Mouse (Mus musculus) T-helper 1 cell (primary cell): Measurements from ENCODE around the gene Gja6.

Experiments
- in situ Hi-C: fragments of 300-600 bp; cut with MboI, MseI; formaldehyde crosslinking; loops from one replicate; pipeline ENCODE4 v1.15.1; 2025; ENCODE audit warnings: high pct_unique_total_duplicates

Gene Gja6

GRCm38 (mm10) chrX:160906952-160907351 is at the start of gene Gja6:
Gene Gja6, minus strand, starts transcription at chrX:160907052.
- in situ Hi-C loops, result no loop called here

DNA sequence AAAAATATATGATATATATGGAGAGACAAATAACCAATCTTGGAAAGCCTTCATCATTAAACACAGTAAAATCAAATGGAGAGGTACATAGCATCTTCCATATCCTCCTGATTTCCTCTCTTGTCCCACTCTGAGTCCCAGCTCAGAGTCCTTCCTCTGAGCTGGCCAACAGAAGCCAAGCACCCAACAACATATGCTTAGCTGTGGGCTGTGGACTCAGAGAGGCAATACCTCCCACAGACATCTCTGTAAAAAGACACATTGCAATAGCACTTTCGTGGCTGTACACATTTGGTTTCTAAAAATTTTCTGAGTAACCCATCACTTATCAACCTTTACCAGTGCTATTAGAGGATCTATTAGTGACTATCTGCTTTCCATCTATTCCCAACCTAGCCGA is 42.7 kb upstream of the Gja6 start:
- in situ Hi-C loops, result no loop called here

DNA sequence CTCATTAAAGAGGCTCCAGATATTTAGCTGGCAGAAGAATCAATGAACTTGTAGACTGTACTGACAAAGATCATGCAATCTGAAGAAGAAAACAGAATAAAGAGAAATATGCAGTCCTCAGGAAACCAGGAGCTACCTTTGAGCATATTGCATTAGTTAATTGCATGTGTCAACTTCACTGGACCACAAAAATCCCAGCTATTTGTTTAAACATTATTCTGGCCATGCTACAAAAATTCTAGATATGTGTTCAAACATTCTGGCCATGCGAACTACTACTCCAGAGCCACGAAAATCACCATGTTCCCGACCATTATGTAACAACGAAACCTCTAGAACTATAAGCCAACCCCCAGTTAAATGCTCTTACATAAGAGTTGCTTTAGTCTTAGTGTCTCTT is 37.9 kb upstream of the Gja6 start:
- in situ Hi-C loops, result no loop called here

DNA sequence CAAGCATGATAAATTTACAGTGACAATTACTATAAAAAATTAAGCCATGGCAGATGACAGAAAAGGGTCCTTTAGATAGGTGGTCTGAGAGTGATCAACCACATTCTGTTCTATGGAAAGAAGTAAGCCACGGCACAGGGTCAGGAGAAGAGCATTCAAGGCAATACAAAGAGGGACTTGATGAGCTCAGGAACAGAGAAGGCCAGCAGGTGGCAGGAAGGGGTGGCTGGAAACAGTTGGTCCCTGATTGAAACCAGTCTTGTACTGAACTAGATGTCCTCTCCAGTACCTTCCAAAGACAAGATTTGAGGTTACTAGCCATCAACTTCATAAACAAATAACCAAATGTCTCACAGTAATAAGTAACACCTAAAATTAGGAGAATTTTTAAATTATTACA is 28.7 kb upstream of the Gja6 start:
- in situ Hi-C loops, result loop anchor here (10.0 kb wide), 1 partner anchor 1739 kb away; no protein-coding TSS in a partner anchor

GRCm38 (mm10) chrX:160930656-160931055 is 23.8 kb upstream of the Gja6 start:
- in situ Hi-C loops, result loop anchor here (5.0 to 10.0 kb wide), 2 partner anchors 102 to 1744 kb away; no protein-coding TSS in a partner anchor

DNA sequence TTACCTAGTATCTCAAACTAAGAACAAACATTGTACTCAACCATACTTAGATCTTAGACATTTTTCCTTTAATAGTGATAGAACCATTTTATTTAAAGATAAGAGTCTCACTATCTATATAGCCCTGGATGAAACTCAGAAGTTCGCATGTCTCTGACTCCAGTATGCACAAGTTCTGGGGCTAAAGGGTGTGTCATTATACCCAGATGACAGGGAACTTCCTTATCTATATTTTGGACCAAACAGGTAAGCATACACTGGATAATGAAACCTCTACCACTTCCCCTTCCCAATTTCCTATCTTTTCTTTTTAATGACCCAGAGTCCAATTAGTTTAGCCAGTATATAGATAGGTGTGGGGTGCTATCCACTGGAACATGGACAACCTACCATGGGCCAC is 22.0 kb upstream of the Gja6 start:
- in situ Hi-C loops, result no loop called here

- in situ Hi-C loops, result no loop called here
These were observed 12.3 kb upstream of the Gja6 start for GRCm38 (mm10) chrX:160919022-160919637.

- in situ Hi-C loops, result no loop called here
These were observed 375 bp downstream of the Gja6 start for GRCm38 (mm10) chrX:160906477-160906876.

GRCm38 (mm10) chrX:160905913-160906312 is 939 bp downstream of the Gja6 start:
- in situ Hi-C loops, result no loop called here

DNA sequence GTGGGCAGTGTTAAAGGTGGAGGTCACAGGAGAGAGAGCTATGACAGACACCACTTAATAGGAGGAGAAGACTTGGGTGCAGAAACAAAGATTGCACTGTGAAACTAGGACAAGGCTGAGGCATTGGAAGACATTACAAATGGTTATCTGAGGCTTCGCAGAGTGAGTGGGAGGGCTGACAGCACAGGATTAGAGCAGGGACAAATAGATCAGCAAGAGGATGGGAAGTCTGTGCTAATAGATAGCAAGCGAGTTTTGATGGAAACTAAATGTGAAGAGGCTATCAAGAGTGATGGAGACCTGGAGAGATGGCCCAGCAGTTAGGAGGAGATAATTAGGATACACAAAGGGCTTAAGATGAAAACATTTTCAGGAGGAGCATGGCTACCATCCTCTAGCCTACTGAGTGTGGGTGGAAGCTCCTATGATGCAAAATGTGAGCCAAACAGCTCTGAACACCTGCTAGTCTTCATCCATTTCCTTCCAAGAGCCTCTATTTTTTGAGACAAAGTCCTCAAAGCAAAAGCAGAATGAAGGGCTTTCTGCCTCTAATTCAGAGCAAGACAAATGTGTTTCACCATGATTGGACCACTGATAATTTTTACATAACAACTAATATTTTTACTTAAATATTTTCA is 1.7 kb downstream of the Gja6 start:
- in situ Hi-C loops, result no loop called here

DNA sequence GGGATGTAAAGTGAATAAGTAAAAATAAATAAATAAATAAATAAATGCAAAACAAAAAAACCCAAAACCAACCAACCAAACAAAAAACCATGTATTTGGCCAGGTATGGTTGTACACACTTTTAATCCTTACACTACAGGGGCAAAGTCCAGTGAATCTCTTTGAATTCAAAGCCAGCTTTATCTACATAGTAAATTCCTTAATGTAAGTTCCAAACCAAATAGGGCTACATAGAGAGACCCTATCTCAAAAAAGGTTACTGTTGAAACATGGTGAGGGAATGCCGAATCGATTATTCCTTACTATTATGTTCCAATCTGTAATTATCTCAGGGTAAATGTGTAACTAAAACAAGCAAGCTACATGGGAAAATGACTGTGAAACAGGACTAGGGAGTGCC is 5.7 kb downstream of the Gja6 start:
- in situ Hi-C loops, result no loop called here

GRCm38 (mm10) chrX:160892077-160892476 is 14.8 kb downstream of the Gja6 start:
- in situ Hi-C loops, result no loop called here

- in situ Hi-C loops, result no loop called here
These were observed 20.6 kb downstream of the Gja6 start for GRCm38 (mm10) chrX:160886301-160886700.

DNA sequence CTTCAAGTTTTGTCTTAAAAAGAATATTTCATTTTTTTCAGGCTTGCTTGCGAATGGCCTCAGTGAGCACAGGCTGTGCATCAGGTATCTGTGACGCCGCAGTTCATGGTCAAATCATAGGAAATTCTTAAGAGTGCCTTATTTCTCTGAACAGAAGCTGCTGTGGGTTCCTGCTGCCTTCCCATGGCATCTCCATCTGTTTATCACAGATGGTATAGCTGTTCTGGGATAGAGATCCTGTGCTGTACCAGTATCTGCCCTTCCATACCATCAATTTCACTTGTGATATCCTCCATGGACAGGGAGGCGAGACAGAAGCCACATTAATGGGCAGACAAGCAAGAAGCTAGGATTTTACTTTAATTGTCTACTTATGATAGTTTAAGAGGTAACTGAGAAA is 40.3 kb downstream of the Gja6 start:
- in situ Hi-C loops, result no loop called here

DNA sequence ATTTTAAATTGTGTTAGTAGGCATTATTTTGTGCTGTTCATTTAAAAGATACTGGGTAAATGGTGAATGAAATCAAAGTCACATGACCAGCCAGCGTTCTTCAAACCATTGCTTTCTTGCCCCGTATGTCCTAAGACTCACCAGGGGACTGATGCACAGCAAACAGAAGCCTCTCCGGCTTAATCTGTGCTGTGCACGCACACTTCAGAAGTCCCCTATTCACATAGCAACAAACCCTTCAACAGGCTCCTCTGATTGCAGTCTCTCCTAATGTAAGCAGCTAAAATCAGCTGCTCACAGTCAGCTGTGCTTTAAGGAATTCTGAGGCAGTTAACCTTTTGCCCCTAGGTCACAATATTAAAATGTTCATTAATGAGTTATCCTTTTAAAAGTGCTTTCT is 41.8 kb downstream of the Gja6 start:
- in situ Hi-C loops, result no loop called here

GRCm38 (mm10) chrX:160863689-160864383 is 43.0 kb downstream of the Gja6 start:
- in situ Hi-C loops, result no loop called here
